Mouse (Mus musculus) midbrain, embryonic 10.5 days (tissue): ENCODE results near the gene Fhit. TPM values are rescaled to one million over a fixed set of nuclear protein-coding genes. Genes with fewer than 3 reads are reported as not detected.

Experiments used
- DNase-seq: peaks from one replicate; pipeline ENCODE4 v3.0.0-alpha.2; 2017; ENCODE audit warnings: low spot score
- H3K27ac ChIP-seq: fragments of 300-500 bp; sonication (generic); replicated peaks from 2 replicates; pipeline ENCODE4 v1.5.1; 2016; ENCODE audit warnings: mild to moderate bottlenecking
- H3K27me3 ChIP-seq: fragments of 300-500 bp; sonication (generic); 2 replicates; pipeline ENCODE4 v1.6.1; 2016; ENCODE audit warnings: low read depth, mild to moderate bottlenecking; ENCODE audit not compliant: poor library complexity, severe bottlenecking
- H3K36me3 ChIP-seq: fragments of 300-500 bp; sonication (generic); 2 replicates; pipeline ENCODE4 v1.6.1; 2016; ENCODE audit warnings: mild to moderate bottlenecking, moderate library complexity
- H3K4me1 ChIP-seq: fragments of 300-500 bp; sonication (generic); 2 replicates; pipeline ENCODE4 v1.6.1; 2016
- H3K4me3 ChIP-seq: fragments of 300-500 bp; sonication (generic); 2 replicates; pipeline ENCODE4 v1.5.1; 2016; ENCODE audit warnings: mild to moderate bottlenecking, moderate library complexity
- H3K9me3 ChIP-seq: fragments of 300-500 bp; sonication (generic); replicated peaks from 2 replicates; pipeline ENCODE4 v1.6.1; 2016; ENCODE audit warnings: mild to moderate bottlenecking
- WGBS: fragments of 180-500 bp; shearing (Covaris S2); methylation state at CpG from one replicate; pipeline ENCODE4 v1.1.7; 2016; 5-methylcytosine and 5-hydroxymethylcytosine counted together
- polyA plus RNA-seq: library from polyadenylated mRNA; unstranded; fragments of >200 nt; fragmentation: Nextera tagmentation; extraction: Ambion mirVana; gene quantifications from 2 replicates; pipeline ENCODE4 v1.2.1, GENCODE M21; 2016

Gene Fhit
- polyA plus RNA-seq, 1 experiment from 2014 or later, result 3.4 TPM

DNA sequence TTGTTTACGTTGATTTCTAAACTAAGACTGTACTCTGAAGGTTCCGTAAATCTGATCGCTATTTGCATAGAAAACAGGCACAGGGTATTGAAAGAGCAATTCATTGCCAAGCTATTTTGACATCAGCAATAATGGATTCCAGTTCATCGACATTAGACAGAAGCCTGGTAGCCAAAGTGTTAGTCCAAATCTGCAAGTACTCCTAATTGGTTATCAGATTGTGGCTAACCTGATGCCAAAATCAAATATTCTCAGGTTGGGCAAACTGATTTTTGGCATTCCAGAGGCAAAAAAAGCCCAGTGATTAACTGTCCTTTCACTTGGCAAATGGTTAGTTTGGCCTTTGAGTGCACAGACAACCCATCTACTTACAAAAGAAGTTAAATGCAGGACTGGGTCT lies 1573.9 kb downstream of the Fhit start:
- 93% methylated on average over 4 of the region's 4 CpGs for WGBS

GRCm38 (mm10) chr14:9583227-9584155 lies 1578.3 kb downstream of the Fhit start:
- no peaks in the 10 kb centered on the region for H3K36me3 ChIP-seq
- H3K27me3 ChIP-seq, result peaks cover 31% of the 10 kb centered on the region
- WGBS, result 86% methylated on average over 8 of the region's 8 CpGs
- no peaks in the 10 kb centered on the region for H3K4me1 ChIP-seq
- H3K4me3 ChIP-seq, result no peak overlapping the region
- no peak for DNase-seq
- no peak overlapping the region for H3K27ac ChIP-seq
- no peaks in the 10 kb centered on the region for H3K9me3 ChIP-seq

More for the DNA sequence above, 1573.9 kb downstream of the Fhit start:
- Histone ChIP-seq H3K9me3 (no peaks in the 10 kb centered on the region), H3K27ac (no peak overlapping the region), H3K27me3 (peaks cover 26% of the 10 kb centered on the region), H3K36me3 (no peaks in the 10 kb centered on the region), H3K4me3 (no peak overlapping the region), H3K4me1 (no peaks in the 10 kb centered on the region)
- DNase-seq, result no peak

- DNase-seq, result no peak
- 88% methylated on average over 5 of the region's 5 CpGs for WGBS
- H3K4me3 ChIP-seq, result no peak overlapping the region
- H3K9me3 ChIP-seq, result no peaks in the 10 kb centered on the region
- no peaks in the 10 kb centered on the region for H3K27me3 ChIP-seq
- H3K27ac ChIP-seq, result no peak overlapping the region
- H3K4me1 ChIP-seq, result no peaks in the 10 kb centered on the region
- no peaks in the 10 kb centered on the region for H3K36me3 ChIP-seq
These were observed 1605.5 kb downstream of the Fhit start for GRCm38 (mm10) chr14:9556333-9556732.

DNA sequence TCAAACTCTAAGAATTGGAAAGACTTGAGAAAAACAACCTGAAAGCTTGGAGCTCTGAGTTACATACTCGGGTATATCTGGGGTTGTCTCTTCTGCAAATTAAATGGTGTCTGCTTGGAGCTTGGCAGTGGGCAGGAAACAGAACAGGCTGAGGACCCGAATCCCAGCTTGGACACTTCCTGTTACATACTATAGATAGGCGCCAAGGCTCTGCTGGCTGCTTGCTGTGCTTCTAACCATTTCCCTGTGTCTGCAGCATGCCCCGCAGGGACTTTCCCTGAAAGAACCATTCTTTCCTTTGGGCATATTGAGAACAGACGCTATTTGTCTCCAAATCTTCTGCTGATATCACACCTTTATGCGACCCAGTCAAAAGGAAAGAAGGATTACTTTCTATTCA lies 1606.0 kb downstream of the Fhit start:
- WGBS, result 73% methylated on average over 6 of the region's 6 CpGs
- Histone ChIP-seq H3K4me1 (no peaks in the 10 kb centered on the region), H3K27me3 (no peaks in the 10 kb centered on the region), H3K4me3 (no peak overlapping the region), H3K27ac (no peak overlapping the region), H3K36me3 (no peaks in the 10 kb centered on the region), H3K9me3 (no peaks in the 10 kb centered on the region)
- no peak for DNase-seq

DNA sequence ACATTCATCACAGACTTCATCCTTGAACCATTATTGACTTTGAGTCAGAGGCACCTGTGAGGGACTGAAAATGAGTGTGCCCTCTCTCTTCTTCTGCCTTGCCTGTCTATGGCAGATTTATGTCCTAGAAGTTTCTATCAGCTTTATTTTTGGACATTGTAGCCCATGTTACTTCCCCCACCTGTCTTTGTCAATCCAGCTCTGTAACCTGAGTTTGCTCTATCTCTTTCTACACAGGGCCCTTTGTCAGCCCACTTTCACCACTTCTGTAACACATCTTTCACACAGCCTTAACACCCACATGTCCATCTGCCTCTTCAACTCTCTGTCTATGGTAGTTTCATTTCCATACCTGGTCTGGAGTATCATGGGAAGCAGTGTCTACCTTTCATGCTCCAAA lies 1609.7 kb downstream of the Fhit start:
- H3K4me3 ChIP-seq, result no peak overlapping the region
- no peaks in the 10 kb centered on the region for H3K27me3 ChIP-seq
- H3K36me3 ChIP-seq, result no peaks in the 10 kb centered on the region
- H3K27ac ChIP-seq, result no peak overlapping the region
- no peaks in the 10 kb centered on the region for H3K9me3 ChIP-seq
- no peak for DNase-seq
- H3K4me1 ChIP-seq, result no peaks in the 10 kb centered on the region

- Histone ChIP-seq H3K4me1 (no peaks in the 10 kb centered on the region), H3K27ac (no peak overlapping the region), H3K36me3 (no peaks in the 10 kb centered on the region), H3K27me3 (no peaks in the 10 kb centered on the region), H3K9me3 (no peaks in the 10 kb centered on the region), H3K4me3 (no peak overlapping the region)
- 17% methylated on average over 1 of the region's 1 CpGs for WGBS
- DNase-seq, result no peak
These were observed 1613.9 kb downstream of the Fhit start for GRCm38 (mm10) chr14:9547952-9548351.

DNA sequence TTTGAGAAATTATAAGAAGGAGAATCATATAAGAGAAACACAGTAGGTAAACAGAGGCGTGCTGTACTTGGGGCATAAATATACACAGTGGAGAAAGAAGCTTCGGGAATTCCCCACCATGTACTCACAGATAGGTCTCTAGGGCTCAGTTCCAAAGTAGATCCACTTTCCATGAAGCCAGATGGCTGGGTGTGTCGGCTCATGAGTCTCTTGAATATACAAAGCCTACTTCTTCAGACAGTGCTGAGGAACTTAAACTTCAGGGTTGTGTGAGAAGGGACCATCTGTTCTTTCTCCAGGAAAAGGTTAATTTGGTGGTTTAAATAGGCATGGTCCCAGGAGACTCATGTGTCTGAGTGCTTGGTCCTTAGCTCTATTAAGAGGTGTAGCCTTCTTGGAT lies 1617.5 kb downstream of the Fhit start:
- no peak overlapping the region for H3K27ac ChIP-seq
- no peak overlapping the region for H3K4me3 ChIP-seq
- no peaks in the 10 kb centered on the region for H3K36me3 ChIP-seq
- 79% methylated on average over 3 of the region's 3 CpGs for WGBS
- H3K27me3 ChIP-seq, result no peaks in the 10 kb centered on the region
- DNase-seq, result no peak
- H3K9me3 ChIP-seq, result no peaks in the 10 kb centered on the region
- H3K4me1 ChIP-seq, result no peaks in the 10 kb centered on the region

- Histone ChIP-seq H3K27me3 (no peaks in the 10 kb centered on the region), H3K27ac (no peak overlapping the region), H3K9me3 (no peaks in the 10 kb centered on the region), H3K36me3 (no peaks in the 10 kb centered on the region), H3K4me3 (no peak overlapping the region), H3K4me1 (no peaks in the 10 kb centered on the region)
- WGBS, result 78% methylated on average over 6 of the region's 6 CpGs
- DNase-seq, result no peak
These were observed 1626.3 kb downstream of the Fhit start for GRCm38 (mm10) chr14:9535491-9535890.

DNA sequence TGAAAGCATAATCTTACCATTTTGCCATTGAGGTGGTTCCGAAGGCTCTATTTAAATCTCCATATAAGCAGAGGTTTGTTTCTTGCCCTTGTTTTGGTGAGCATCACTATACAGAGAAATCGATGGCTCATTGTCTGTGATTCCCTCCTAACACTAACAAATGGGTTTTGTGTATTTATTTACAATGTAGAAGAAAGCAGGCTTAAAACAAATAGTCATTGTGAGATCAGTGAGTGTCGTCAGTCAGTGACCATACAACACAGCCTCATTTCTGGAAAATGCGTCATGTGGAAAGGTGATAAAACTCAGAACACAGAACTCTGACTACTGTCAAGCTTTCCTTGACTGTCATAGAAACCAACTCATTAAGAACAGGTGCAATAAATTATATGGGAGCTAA lies 1632.6 kb downstream of the Fhit start:
- DNase-seq, result no peak
- no peaks in the 10 kb centered on the region for H3K9me3 ChIP-seq
- no peak overlapping the region for H3K4me3 ChIP-seq
- WGBS, result 92% methylated on average over 4 of the region's 4 CpGs
- H3K27me3 ChIP-seq, result no peaks in the 10 kb centered on the region
- H3K4me1 ChIP-seq, result no peaks in the 10 kb centered on the region
- H3K27ac ChIP-seq, result no peak overlapping the region
- no peaks in the 10 kb centered on the region for H3K36me3 ChIP-seq

DNA sequence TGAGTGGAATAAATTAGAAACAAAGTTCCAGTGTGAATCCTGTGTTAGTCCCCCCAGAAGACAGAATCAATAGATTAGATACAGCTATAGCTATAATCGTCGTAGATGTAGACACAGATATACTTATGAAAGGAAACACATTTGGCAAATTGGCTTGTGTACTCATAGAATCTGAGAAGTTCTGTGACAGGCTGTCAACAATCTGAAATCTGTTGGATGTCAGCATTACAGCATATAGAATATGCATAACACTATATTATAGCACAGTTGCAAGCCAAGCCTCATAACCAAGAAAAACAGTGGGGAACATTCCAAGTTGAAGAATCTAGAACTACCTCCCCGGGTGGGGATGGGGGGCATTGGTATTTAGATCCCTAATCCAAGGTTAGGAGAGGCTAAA lies 1635.7 kb downstream of the Fhit start:
- WGBS, result 94% methylated on average over 3 of the region's 3 CpGs
- Histone ChIP-seq H3K4me1 (no peaks in the 10 kb centered on the region), H3K9me3 (no peaks in the 10 kb centered on the region), H3K4me3 (no peak overlapping the region), H3K36me3 (no peaks in the 10 kb centered on the region), H3K27me3 (no peaks in the 10 kb centered on the region), H3K27ac (no peak overlapping the region)
- no peak for DNase-seq

DNA sequence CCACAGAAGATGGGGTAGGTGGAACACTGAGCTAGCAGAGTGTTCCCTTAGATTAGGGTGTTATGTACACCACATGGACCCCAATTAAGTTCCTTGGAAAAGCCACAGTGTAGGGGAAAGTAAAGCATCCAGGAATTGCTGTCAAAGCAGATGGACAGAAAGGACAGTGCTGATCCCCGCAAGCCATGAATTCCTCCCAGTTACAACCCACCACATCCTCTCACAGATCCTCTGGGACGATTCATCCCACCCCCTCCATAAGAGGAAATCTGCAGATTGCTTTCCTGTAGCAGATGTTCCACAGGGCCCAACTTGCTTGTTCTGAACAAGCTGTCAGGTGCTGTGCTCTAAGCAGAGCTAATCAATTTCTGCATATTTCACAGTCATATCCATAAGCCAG lies 1644.2 kb downstream of the Fhit start:
- Histone ChIP-seq H3K27ac (no peak overlapping the region), H3K9me3 (no peaks in the 10 kb centered on the region), H3K36me3 (no peaks in the 10 kb centered on the region), H3K27me3 (no peaks in the 10 kb centered on the region), H3K4me3 (no peak overlapping the region), H3K4me1 (no peaks in the 10 kb centered on the region)
- 80% methylated on average over 2 of the region's 2 CpGs for WGBS
- DNase-seq, result no peak

GRCm38 (mm10) chr14:9509678-9510077 lies 1652.2 kb downstream of the Fhit start:
- Histone ChIP-seq H3K27me3 (no peaks in the 10 kb centered on the region), H3K27ac (no peak overlapping the region), H3K36me3 (no peaks in the 10 kb centered on the region), H3K4me1 (no peaks in the 10 kb centered on the region), H3K9me3 (no peaks in the 10 kb centered on the region), H3K4me3 (no peak overlapping the region)
- DNase-seq, result no peak
- 80% methylated on average over 1 of the region's 1 CpGs for WGBS
